Mouse (Mus musculus) liver, postnatal 0 days (tissue): ENCODE data around the gene Fam161a.

Experiments used
- CTCF ChIP-seq: sonication (generic); IDR thresholded peaks from 2 replicates; pipeline ENCODE4 v1.5.1; 2016; ENCODE audit warnings: antibody characterized with exemption, low read depth
- EP300 ChIP-seq: IDR thresholded peaks from 2 replicates; pipeline ENCODE4 v1.6.1; 2016; ENCODE audit warnings: antibody characterized with exemption, low read depth, mild to moderate bottlenecking

- TF ChIP-seq EP300 = no peak
- no peak for TF ChIP-seq CTCF
Measured at GRCm38 (mm10) chr11:22970546-22970945, 36.8 kb upstream of the Fam161a start.
